Mouse (Mus musculus): Measurements from ENCODE around the gene Smok3b.

Gene Smok3b

GRCm38 (mm10) chr5:138085421-138085911 lies 64.2 kb downstream of the Smok3b start:
- DNase-seq, result peak; percentile 32 to 53

GRCm38 (mm10) chr5:138086842-138087241 lies 65.6 kb downstream of the Smok3b start:
- no peak for DNase-seq

- peak; percentile 45 to 69 for DNase-seq
These were observed 67.1 kb downstream of the Smok3b start for GRCm38 (mm10) chr5:138088366-138088765.

GRCm38 (mm10) chr5:138089108-138089551 lies 67.9 kb downstream of the Smok3b start:
- DNase-seq, result peak; percentile 67 to 80

- DNase-seq, result peak; percentile 21 to 34
These were observed 69.0 kb downstream of the Smok3b start for GRCm38 (mm10) chr5:138090271-138090670.

- DNase-seq, result peak in 1 of 2 experiments; percentile 5
These were observed 69.5 kb downstream of the Smok3b start for GRCm38 (mm10) chr5:138090737-138091136.

- DNase-seq, result peak in 1 of 2 experiments; percentile 62
These were observed 71.5 kb downstream of the Smok3b start for GRCm38 (mm10) chr5:138092771-138093170.

- DNase-seq, result no peak
These were observed 73.2 kb downstream of the Smok3b start for GRCm38 (mm10) chr5:138094474-138094873.

All from kidney, postnatal 25 days (tissue).